Mouse (Mus musculus) olfactory bulb, adult 2 months (tissue): ENCODE measurements around the gene Unc5a.

Experiments used
- CTCF ChIP-seq: fragments of 200-500 bp; IDR thresholded peaks from 2 replicates; pipeline ENCODE4 v1.5.1; 2012; ENCODE audit warnings: low read depth, mild to moderate bottlenecking, low read length, moderate library complexity; ENCODE audit not compliant: insufficient read depth
- POLR2A ChIP-seq: fragments of 200-500 bp; IDR thresholded peaks from 2 replicates; pipeline ENCODE4 v1.6.1; 2012; ENCODE audit warnings: mild to moderate bottlenecking, low read depth, low read length, moderate library complexity; ENCODE audit not compliant: insufficient read depth

DNA sequence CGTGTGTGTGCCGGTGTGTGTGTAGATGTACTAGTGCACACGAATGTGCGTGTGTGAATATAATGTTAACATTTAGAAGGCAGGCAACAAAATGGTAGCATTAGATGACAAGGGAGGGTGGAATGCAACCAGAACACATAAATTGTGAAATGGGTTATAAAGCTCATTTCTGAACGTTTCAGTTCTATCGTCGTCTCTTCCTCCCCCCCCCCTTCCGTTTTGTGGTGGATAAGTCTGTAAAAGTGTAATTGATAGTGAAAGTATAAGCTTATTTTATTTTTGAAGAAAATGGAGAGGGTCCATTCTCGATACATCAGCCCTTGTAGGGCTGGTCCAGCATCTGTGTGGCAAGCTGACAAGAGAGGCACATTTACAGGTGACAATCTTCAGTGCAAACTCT is 69.5 kb downstream of the Unc5a start:
- TF ChIP-seq CTCF, result no peak
- no peak for TF ChIP-seq POLR2A
